Mouse (Mus musculus) heart, embryonic 14.5 days (tissue): ENCODE measurements at regions not wholly inside any gene's neighbourhood (a gene's known extent, or its start where the extent isn't known, plus 50 kb on each side); places are given as distances from the start of the nearest gene placed in this dataset.

Source experiments
- ATAC-seq: fragments of 200-750 bp; cut with Nextera tagmentation; 2 replicates; pipeline ENCODE4 v1.8.0; 2017; ENCODE audit warnings: low read depth, moderate TSS enrichment; ENCODE audit not compliant: insufficient number of reproducible peaks, insufficient read depth, low FRiP score
- H3K27ac ChIP-seq, 2 experiments: fragments of 200-500 bp in 1 of 2; fragments of 300-500 bp in 1 of 2; sonication (generic) in 1 of 2; replicated peaks in 1 of 2; 2 replicates each; pipeline ENCODE4 v1.5.1; 2012 to 2014; ENCODE audit warnings: low read depth in 2 of 2, low read length in 2 of 2, control low read depth in 1 of 2, mild to moderate bottlenecking in 1 of 2, mixed read lengths in 1 of 2; ENCODE audit not compliant: control insufficient read depth in 1 of 2, insufficient read depth in 1 of 2
- H3K27me3 ChIP-seq: fragments of 300-500 bp; sonication (generic); 2 replicates; pipeline ENCODE4 v1.6.1; 2014; ENCODE audit warnings: mild to moderate bottlenecking, low read length, control low read depth; ENCODE audit not compliant: control insufficient read depth, insufficient read depth
- H3K36me3 ChIP-seq: fragments of 300-500 bp; sonication (generic); 2 replicates; pipeline ENCODE4 v1.6.1; 2014; ENCODE audit warnings: mild to moderate bottlenecking, control low read depth, low read length, mixed read lengths; ENCODE audit not compliant: control insufficient read depth, insufficient read depth
- H3K4me1 ChIP-seq, 2 experiments: fragments of 200-500 bp in 1 of 2; fragments of 300-500 bp in 1 of 2; sonication (generic) in 1 of 2; 2 replicates each; pipeline ENCODE4 v1.6.1; 2012 to 2014; ENCODE audit warnings: low read length in 2 of 2, control low read depth in 1 of 2, mixed read lengths in 1 of 2; ENCODE audit not compliant: control insufficient read depth in 2 of 2, insufficient read depth in 2 of 2
- H3K4me2 ChIP-seq: fragments of 300-500 bp; sonication (generic); 2 replicates; pipeline ENCODE4 v1.6.1; 2014; ENCODE audit warnings: mild to moderate bottlenecking, low read length
- H3K4me3 ChIP-seq, 2 experiments: fragments of 200-500 bp in 1 of 2; fragments of 300-500 bp in 1 of 2; sonication (generic) in 1 of 2; 2 replicates each; pipeline ENCODE4 v1.5.1; 2012 to 2014; ENCODE audit warnings: low read length in 2 of 2, mild to moderate bottlenecking in 2 of 2, control low read depth in 1 of 2, low read depth in 1 of 2, moderate library complexity in 1 of 2; ENCODE audit not compliant: control insufficient read depth in 1 of 2, insufficient read depth in 1 of 2
- H3K9ac ChIP-seq: fragments of 300-500 bp; sonication (generic); 2 replicates; pipeline ENCODE4 v1.6.1; 2014; ENCODE audit warnings: mild to moderate bottlenecking, low read length
- H3K9me3 ChIP-seq: fragments of 300-500 bp; sonication (generic); 2 replicates; pipeline ENCODE4 v1.6.1; 2016; ENCODE audit warnings: low read length, control low read depth; ENCODE audit not compliant: control insufficient read depth
- WGBS: fragments of 180-500 bp; shearing (Covaris S2); extraction: QIAGEN DNeasy Blood & Tissue Kit; methylation state at CpG from one replicate; pipeline ENCODE4 v1.1.7; 2014; 5-methylcytosine and 5-hydroxymethylcytosine counted together

DNA sequence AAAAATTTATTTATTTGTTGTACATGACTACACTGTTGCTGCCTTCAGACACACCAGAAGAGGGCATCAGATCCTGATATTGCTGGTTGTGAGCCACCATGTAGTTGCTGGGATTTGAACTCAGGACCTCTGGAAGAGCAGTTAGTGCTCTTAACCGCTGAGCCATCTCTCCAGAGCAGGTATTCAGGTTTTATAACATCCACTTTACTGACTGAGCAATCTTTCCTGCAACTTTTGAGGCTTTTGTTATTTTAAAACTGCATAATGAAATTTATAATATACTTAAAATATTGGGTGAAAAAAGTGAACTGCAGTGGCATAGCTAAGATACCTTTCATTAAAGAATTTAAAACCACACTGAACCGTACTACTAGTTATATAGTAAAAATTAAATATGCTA lies 101.0 kb downstream of the Tbx4 start:
- Histone ChIP-seq H3K9ac (no peak overlapping the region), H3K27me3 (peaks cover 20% of the 10 kb centered on the region; the same call in 1 of the 2 replicates), H3K27ac (no peak overlapping the region), H3K9me3 (no peaks in the 10 kb centered on the region), H3K4me1 (peaks cover 3 to 5% of the 10 kb centered on the region in 2 experiments; a peak in 1 of 4 replicates), H3K4me3 (no peak overlapping the region), H3K36me3 (no peaks in the 10 kb centered on the region), H3K4me2 (no peak overlapping the region)
- ATAC-seq = no peak
- 89% methylated on average over 2 of the region's 2 CpGs for WGBS

DNA sequence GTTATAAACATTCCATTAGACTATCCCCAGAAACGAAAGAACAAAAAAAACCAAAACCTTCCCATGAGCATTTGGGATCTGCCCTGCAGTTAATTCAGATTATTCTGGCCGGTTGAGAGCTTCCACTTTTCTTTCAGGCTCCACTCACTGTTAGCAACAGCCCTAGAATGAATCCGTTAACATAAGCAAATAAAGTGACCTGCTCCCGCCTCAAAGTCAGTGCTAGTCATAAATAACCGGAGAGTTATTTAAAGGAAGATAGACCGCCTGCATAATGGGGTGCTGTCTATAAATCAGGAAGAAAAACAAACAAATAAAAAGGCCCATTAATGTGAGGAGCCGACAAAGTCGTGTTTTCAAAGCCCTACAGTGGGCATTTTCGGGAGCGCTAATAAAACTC lies 103.3 kb downstream of the Tbx4 start:
- Histone ChIP-seq H3K27me3 (peaks cover 23% of the 10 kb centered on the region; the same call in 1 of the 2 replicates), H3K9ac (peak overlapping the region; percentile 13), H3K9me3 (no peaks in the 10 kb centered on the region), H3K27ac (no peak overlapping the region), H3K4me2 (peak overlapping the region; percentile 67), H3K4me1 (peaks cover 3 to 5% of the 10 kb centered on the region in 2 experiments; a peak in 1 of 4 replicates), H3K4me3 (peak overlapping the region; percentile 29 to 34), H3K36me3 (no peaks in the 10 kb centered on the region)
- no peak for ATAC-seq
- WGBS = 18% methylated on average over 10 of the region's 10 CpGs

GRCm38 (mm10) chr11:85989940-85990493 lies 103.8 kb downstream of the Tbx4 start:
- Histone ChIP-seq H3K4me2 (peak overlapping the region; percentile 67), H3K36me3 (no peaks in the 10 kb centered on the region), H3K27ac (no peak overlapping the region), H3K9me3 (no peaks in the 10 kb centered on the region), H3K9ac (peak overlapping the region; percentile 13), H3K4me1 (peaks cover 4 to 5% of the 10 kb centered on the region in 2 experiments; a peak in 1 of 4 replicates), H3K4me3 (peak overlapping the region; percentile 29 to 34), H3K27me3 (peaks cover 23% of the 10 kb centered on the region; the same call in 1 of the 2 replicates)
- no peak for ATAC-seq
- WGBS = 11% methylated on average over 11 of the region's 12 CpGs

DNA sequence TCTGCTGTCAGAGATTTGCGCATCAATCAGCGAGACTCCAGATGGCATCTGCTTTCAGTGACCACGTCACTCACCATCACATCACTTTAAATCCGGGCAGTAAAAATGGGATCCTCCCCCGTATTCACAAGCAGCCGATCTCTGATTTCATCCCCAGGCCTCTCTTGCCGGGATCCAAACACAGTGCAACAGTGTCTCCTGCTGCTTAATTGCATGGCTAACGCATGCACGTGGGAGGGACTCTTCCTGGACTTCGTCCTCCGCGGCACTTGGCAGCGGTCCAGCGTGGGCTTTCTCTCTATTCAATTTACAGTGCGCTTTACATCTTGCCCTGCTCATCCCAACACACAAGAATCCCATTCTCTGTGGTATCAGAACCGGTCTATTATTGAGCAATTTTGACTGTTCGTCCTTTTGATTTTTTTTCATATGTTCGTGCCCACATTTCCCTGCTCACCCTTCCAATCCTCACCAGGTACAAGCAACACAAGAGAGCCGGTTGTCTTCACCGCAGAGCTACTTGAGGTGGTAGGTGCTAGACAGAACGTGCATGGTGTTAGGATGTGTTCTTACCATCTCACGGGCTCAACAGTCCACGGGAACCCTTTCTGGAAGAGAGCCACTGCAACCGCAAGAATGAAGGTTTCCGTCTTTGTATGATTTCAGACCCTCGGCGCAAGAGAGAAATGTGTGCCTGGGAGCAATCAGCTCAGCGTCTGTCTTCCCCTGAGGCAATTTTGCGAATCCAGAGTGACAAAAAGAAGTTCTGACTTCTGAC lies 109.3 kb downstream of the Tbx4 start:
- Histone ChIP-seq H3K27me3 (0 out of 2 replicates have a peak, but pooled peaks cover 10% of the 10 kb centered on the region), H3K36me3 (no peaks in the 10 kb centered on the region), H3K9ac (0 out of 2 replicates have a peak overlapping the region, but pooled peaks have one; percentile 16), H3K4me3 (peak overlapping the region; percentile 13 to 22; a peak in 3 of 4 replicates), H3K4me2 (peak overlapping the region; percentile 64), H3K9me3 (no peaks in the 10 kb centered on the region), H3K27ac (no peak overlapping the region), H3K4me1 (peaks cover 0 to 2% of the 10 kb centered on the region in 2 experiments; a peak in 1 of 4 replicates)
- WGBS = 38% methylated on average over 29 of the region's 29 CpGs
- ATAC-seq = no peak

DNA sequence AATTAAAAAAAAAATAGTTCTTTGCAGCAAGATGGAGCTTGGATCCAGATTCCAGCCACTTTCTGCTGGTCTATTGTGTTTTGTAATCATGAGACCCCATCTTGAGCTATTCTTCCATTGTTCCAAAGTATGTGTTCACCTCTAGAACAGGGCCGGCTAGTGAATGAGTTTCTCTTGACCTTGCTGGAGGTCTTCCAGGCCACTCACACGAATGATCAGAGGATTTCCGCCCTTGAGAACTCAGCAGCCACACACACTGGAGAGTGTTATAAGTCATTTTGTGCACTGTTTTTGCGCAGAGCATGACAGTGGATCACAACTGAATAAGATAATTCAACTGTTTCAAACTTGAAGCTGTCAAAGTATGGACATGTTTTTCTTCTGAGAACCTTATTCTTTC lies 110.5 kb downstream of the Tbx4 start:
- ATAC-seq = no peak
- no peak overlapping the region for H3K9ac ChIP-seq
- no peak overlapping the region for H3K4me2 ChIP-seq
- no peak overlapping the region for H3K4me3 ChIP-seq
- 0 out of 2 replicates have a peak, but pooled peaks cover 3% of the 10 kb centered on the region for H3K27me3 ChIP-seq
- 64% methylated on average over 4 of the region's 4 CpGs for WGBS
- H3K9me3 ChIP-seq = no peaks in the 10 kb centered on the region
- H3K36me3 ChIP-seq = no peaks in the 10 kb centered on the region
- H3K27ac ChIP-seq = no peak overlapping the region
- H3K4me1 ChIP-seq = peaks cover 0 to 2% of the 10 kb centered on the region in 2 experiments; a peak in 1 of 4 replicates

DNA sequence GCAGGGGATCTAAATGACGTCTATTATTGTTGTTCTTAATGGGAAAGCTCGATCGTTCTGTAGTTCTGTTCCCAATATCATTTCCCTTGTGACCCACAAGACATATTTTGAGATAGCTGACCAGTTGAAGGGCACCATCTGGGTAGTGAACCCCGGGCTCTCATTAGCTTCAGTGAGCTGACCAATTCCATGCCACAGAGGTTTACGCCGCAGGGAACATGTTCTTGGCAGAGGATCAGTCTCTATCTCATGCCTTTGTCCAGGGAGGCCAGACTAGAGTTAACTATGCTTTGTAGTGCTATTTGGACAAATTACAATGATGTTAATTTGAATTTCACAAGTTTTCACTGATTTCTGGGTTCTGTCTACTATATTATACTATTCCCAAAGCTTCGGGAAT lies 117.1 kb downstream of the Tbx4 start:
- 70% methylated on average over 7 of the region's 7 CpGs for WGBS
- Histone ChIP-seq H3K27me3 (no peaks in the 10 kb centered on the region), H3K27ac (no peak overlapping the region), H3K4me3 (no peak overlapping the region), H3K9ac (no peak overlapping the region), H3K4me1 (no peaks in the 10 kb centered on the region), H3K36me3 (no peaks in the 10 kb centered on the region), H3K9me3 (no peaks in the 10 kb centered on the region), H3K4me2 (no peak overlapping the region)
- ATAC-seq = no peak

DNA sequence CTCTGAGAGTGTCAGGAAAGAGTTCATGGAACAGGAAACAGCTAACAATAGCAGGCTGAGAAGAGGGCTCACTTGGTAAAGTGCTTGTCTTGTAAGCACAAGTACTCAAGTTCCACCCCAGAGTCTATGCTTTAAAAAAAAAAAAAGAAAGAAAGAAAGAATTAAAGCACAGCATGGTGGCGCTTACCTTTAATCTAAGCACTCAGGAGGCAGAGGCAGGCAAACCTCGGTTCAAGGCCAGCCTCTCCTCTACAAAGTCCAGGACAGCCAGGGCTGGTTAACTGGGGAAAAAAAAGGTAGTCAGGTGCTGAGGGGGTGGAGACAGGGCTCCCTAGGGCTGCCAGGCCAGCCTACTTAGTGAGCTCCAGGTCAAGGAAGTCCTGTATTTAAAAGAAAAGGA lies 119.1 kb downstream of the Tbx4 start:
- no peak for ATAC-seq
- H3K4me3 ChIP-seq = no peak overlapping the region
- WGBS = 78% methylated on average over 2 of the region's 2 CpGs
- no peak overlapping the region for H3K4me2 ChIP-seq
- no peaks in the 10 kb centered on the region for H3K36me3 ChIP-seq
- no peak overlapping the region for H3K27ac ChIP-seq
- H3K4me1 ChIP-seq = no peaks in the 10 kb centered on the region
- H3K9ac ChIP-seq = no peak overlapping the region
- H3K9me3 ChIP-seq = no peaks in the 10 kb centered on the region
- H3K27me3 ChIP-seq = no peaks in the 10 kb centered on the region
